Mouse (Mus musculus) T-helper 2 cell (primary cell): Measurements from ENCODE around the gene Samd4b.

Experiments used
- in situ Hi-C: fragments of 300-600 bp; cut with MboI, MseI; formaldehyde crosslinking; loops from one replicate; pipeline ENCODE4 v1.15.1; 2025; ENCODE audit warnings: high pct_unique_total_duplicates

Samd4b gene

DNA sequence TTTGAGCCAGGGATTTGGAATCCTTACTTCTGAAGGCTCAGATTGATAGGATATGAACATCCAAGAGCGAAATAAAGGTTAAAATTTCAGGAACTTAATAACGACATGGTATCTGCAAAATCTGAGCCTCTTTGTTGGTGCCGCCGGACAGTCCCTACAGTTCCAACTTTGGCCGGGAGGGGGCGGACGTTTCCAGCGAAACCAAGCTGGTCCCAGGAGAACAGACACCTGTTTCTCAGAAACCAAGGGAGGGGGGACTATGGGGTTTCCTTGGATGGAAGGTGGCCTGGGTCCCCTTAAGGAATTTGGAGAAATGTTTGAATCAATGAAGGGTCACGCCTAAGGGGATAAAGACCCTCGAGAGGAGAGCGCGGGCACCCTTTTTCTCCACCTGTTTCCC lies 151.5 kb downstream of the Samd4b start:
- in situ Hi-C loops, result no loop called here

DNA sequence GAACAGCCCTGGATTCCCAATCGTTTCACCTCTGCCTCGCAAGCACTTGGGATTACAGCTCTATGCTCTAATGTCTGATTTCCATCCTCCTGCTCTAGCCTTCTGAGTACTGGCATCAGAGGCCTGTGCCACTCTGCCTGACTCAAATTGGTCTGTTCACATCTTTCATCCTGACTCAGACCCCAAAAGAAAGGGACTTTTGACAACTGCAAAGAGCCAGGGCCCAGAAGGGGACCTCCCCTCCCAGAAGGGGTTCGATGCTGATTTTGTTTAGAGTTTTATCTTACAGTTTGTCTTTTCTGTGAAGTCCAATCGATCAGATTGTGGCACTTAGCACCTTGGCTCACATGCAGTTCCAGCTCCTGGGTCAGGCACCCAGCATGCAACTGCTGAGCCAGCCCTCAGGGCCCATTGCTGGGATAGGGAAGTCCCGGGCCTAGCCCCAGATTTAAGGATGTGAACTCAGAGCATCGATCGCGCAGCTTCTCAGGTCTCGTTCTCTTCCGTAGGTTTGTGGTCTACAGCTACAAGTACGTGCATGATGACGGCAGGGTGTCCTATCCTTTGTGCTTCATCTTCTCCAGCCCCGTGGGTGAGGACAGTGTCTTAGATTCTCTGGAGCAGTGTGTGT lies 153.5 kb downstream of the Samd4b start:
- in situ Hi-C loops, result no loop called here

DNA sequence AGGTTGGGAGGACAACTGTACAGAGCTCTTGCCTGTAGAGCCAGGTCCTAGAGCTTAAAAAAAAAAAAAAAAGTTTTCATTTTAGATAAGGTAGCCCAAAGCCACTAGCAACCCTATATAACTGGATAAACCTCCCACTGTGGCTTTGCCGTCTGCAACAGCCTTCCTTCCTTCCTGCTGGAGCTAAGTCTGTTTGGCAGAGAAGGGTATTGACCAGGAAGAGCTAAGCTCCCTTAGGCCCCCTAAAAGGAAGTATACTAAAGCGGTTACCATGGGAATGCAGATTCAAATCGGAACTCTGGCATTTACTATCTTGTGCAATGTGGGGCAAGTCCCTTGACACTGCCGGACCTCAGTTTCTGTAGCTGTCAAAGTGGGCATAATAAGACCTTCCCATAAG lies 155.3 kb downstream of the Samd4b start:
- in situ Hi-C loops, result no loop called here

DNA sequence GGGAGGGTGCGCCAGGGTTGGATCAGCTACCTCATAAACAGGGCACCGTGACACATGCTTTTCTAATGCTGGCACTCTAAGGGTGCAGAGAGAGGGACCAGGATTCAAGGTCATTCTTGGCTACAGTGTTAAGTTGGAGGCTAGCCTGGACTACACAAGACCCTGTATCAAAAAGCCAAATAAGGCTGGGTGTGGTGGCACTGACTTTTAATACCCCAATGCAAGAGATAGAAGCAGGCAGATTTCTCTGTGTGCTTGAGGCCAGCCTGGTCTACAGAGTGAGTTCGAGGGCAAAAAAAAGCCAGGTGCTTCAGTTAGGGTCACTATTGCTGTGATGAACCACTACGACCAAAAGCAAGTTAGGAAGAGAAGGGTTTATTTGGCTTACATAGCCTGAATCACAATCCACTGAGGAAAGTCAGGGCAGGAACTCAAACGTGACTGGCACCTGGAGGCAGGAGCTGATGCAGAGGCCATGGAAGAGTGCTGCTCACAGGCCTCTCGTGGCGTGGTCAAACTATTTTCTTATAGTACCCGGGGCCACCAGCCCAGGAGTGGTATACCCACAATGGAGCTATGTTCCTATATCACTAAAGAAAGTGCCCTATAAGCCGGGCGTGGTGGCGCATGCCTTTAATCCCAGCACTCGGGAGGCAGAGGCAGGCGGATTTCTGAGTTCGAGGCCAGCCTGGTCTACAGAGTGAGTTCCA lies 156.0 kb downstream of the Samd4b start:
- in situ Hi-C loops, result no loop called here

DNA sequence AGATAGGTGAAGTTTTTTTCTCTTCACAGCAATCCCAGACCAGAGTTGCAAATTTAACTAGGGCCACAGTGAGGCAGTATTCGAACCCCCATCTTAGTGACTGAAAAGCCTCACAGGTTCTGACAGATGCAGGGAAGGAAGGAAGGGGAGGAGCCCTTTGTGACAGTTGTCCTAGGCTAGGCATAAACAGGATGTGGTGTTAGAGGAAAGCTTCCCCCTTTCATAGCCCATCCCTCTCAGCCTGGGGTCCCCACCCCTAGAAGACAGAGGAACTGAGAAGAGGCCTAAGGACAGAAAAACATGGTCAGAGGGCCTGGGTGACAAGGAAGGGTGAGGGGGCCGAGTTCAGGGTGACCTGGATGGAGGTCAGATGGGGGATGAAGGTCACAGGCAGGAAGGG lies 157.2 kb downstream of the Samd4b start:
- in situ Hi-C loops, result no loop called here

DNA sequence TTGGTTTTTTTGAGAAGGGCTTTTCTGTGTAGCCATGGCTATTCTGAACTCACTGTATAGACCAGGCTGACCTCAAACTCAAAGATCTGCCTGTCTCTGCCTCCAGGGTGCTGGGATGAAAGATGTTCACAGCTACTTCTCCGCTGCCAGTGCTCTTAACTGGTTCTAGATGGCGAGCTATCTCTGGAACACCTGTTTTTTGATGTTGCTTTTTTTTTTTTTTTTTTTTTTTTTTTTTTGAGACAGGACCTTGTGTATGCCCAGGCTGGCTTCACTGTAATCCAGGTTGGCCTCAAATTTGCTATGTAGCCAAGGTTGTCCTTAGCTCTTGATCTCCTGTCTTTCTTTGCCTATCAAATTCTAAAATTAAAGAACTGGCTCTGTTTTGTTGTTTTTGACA lies 159.2 kb downstream of the Samd4b start:
- in situ Hi-C loops, result no loop called here

DNA sequence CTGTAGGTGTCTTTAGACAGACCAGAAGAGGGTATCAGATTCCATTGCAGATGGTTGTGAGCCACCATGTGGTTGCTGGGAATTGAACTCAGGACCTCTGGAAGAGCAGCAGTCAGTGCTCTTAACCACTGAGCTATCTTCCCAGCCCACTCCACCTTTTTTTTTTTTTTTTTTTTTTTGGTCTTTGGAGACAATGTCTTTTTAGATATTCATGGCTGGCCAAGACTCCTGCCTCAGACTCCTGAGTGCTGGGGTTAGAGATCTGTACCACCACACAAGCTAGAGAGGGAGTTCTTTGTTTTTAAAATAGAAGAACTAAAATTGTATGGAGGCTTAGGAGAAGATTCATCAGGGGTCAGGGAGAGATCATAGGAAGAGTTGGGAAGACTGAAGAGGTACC lies 160.0 kb downstream of the Samd4b start:
- in situ Hi-C loops, result no loop called here

DNA sequence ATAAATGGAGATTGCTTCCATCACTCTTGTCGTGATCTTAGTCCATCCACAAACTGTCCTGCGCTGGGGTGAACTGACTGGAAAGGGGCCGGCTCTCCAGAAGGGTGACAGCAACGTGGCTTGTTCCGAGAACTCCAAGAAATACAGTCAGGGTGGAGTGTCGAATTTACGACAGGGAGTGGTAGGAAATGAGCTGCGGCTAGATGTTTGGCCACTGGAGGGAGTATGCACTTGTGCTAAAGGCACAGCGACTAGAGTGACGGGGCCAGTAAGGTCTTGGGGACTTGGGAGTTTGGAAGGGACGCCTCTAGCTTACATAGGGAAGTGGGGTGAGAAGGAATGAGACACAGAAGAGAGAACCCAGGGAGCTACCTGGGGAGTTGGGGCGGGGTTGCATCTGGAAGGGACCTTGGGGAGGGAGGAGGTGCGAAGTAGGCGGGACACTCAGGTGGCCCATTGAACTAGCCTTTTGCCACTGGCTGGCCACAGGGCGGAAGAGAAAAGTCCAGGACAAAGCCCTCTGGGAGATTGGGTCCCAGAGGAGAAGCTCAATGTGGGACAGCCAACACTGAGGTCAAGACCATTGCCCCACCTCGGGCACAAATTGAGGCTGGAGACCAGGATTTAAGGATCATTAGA lies 160.9 kb downstream of the Samd4b start, which contains the start of gene Gmfg:
Gmfg (plus strand) TSS at position 516 of the 639 bp plus-strand sequence.
- in situ Hi-C loops, result no loop called here

DNA sequence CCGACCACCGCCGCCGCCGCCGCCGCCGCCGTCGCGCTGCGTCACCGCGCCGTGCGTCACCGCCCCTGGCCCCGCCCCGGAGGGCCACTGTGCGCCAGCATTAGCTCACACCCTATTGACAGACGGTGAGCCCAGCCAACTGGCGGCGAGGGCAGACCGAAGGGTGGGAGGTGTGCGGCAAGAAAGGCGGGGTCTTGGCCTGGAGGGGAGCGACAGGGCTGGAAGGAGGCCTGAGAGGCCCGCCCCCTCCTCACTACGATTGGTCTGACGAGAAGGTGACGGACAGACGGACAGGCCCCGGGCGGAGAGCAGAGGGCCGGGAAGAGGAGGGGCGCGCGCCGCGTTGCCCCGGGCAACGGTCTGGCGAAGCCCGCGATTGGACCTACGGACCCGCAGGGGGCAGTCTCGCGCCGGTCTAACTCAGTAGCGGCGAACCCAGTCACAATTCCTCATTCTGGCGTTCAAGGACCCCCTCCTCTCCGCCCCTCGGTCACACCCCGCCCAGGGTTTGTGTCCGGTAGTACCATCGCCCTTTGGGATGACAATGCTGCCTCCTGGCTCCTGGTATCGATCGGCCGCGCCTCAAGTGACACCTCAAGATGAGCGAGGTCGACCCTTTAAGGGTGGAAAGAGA lies 161.6 kb downstream of the Samd4b start:
- in situ Hi-C loops, result no loop called here

DNA sequence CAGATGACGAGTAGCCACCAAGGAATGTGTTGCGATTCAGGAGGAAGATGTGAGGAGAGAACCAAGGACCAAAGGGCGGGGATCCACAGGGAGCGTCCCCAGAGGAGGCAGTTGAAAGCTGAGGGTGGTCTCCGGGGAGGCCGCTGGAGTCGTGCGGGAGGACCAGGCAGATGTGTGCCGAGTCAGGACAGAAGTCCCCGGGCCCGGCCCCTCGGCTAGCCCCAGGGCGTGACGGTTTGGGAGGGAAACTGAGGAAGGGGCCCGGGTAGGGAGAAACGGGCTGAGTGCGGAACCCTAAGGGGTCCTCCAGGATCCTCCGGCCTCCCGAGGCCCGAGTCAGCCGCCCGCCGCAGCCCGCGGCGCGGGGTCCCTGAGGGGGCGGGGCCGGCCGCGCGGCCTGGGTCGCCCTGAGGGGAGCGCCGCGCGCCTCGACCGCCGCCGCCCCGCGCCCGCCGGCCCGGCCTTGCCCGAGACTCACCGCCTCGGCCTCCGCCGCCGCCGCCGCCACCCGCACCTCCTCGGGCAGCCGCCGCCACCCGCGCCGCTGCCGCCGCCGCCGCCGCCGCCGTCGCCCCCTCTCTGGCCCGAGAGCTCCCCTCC lies 162.2 kb downstream of the Samd4b start:
- in situ Hi-C loops, result no loop called here

DNA sequence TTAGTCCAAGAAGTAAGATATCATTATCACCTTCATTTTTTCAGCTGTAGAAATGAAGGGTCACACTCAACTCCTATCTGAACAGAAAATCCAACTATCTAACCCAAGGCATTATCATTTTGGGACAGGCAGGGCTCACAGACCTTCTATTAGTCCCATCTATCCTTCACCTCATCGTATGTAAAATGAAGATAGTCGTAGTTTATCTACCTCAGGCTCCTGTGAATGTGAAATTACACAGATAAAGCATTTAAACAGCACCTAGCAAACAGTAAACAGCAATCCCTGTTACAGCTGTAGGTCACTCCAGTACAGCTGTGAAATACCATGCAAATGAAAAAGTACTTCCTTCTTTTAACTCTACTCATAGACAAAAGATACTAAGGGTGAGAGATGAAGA lies 165.7 kb downstream of the Samd4b start:
- in situ Hi-C loops, result no loop called here

DNA sequence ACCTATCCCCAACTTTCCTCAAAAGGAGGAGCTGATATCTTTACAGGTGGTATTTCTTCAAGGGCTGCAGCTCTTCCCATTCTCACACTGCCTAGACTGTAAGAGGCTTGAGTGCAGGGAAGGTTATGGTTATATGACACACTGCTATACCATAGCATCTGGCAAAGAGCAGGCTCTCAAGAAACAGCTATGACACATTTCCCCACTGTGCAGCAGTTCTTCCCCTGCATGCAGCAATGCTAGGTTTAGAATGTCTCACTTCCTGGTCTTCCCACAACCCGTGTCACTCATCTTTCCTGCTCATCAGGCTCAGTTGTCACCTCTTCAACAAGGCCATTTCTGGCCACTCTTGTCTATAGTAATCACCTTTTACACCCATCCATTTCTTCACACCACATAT lies 167.4 kb downstream of the Samd4b start:
- in situ Hi-C loops, result no loop called here

DNA sequence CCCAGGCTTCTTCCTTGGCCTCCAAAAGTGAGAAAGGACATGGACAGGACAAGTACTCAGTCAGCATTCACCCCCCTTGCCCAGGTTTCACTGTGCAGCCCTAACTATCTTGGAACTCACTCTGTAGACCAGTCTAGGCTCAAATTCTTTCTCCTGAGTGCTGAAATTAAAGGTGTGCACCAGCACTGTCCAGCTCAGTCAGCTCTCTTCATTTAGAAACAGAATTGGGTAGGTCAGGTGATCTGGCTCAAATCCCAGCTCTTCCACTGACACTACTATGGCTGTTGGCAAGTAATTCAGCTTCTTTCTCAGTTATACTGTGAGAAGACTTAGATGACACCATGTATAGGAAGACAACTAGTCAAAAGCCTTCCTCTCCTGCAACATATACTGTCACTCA lies 170.2 kb downstream of the Samd4b start:
- in situ Hi-C loops, result no loop called here

DNA sequence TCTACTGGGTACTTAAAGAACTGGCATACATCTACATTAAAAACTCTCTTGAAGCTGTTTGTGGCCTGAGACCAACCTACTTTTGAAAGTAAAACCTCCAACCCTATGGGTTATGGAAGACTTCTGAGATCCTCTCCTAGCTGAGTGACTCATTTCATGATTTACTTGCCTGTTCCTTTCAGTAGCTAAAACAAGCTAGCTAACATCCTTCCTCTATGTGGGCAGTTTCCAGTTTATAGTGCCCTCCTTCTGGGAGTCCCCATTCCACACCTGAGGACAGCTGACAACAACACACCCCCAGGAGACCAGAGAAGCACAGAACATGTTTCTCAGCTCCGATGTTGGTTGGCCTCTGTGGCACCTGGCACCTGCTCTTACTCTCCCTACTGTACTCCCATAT lies 174.9 kb downstream of the Samd4b start:
- in situ Hi-C loops, result no loop called here

DNA sequence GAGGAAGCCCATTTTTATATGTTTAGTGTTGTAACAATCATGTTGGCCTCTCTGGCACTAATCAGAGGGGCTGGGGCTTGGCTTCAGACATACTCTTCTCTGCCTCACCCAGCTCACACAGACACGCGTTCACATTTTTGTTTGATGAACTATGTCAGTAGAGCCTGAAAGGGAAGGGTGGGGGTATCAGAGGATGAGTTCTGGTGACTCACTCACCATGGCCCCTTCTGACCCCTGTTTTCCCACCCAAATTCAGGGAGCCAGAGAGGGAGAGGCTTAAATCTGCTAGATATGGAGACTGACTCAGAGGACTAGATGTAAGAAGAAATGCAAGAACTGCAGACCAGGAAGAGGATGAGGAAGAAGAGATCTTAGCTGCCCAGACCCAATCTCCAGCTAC lies 178.5 kb downstream of the Samd4b start:
- in situ Hi-C loops, result no loop called here

DNA sequence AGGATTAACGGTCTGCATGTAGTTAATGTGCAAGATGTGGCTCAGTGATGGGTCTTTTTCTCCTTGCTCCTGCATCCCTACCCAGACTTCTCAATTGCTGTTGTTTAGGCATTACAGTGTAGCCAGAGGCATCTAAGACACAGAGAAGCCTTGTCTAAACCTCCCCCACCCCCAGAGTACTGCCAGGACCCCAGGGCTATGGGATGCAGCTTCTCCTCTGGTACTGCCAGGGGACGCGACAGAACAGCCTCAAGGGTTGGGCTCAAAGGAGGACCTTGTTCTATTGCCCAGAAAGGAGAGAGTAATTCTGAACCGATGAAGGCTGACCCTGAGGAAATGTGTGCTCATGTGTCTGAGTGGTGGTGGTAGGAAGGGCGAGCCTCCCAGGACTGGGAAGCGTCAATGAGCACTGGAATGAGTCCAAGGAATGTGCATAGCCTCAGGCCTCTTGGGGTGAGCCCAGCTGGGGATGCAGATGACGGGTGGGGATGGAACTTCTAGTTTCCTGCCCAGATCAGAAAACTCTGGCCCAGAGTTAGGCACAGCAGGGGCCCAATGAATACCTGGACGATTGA lies 179.8 kb downstream of the Samd4b start:
- in situ Hi-C loops, result no loop called here

DNA sequence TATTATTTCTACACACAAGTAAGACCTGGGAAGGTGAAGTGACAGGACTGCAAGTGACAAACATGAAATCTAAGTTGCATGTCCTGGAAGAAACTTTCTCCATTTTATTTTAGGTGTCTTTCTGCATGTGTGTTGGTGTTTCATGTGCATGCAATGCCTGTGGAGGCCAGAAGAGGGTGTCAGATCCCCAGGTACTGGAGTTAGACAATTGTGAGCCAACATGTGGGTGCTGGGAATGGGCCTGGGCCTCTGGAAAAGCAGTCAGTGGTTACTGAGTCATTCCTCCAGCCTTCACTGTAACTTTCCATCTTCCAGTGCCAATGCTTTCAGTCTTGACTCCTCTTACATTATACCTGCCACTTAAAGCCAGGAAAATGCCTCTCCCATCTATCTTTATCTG lies 180.6 kb downstream of the Samd4b start:
- in situ Hi-C loops, result no loop called here

DNA sequence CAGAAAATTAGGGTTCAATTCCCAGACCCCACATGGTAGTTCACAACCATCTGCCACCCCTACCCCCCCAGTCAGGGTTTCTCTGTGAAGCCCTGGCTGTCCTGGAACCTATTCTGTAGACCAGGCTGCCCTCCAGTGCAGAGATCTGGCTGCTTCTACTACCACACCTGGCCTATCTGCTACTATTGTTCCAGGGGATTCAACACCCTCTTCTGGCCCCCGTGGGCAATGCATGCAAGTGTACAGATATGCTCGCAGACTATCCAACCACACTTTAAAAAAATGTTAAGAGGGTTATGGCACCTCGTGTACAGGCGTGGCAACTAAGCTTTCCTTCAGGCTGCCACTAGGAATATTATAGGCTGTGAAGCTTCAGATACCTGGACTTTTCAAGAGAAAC lies 185.1 kb downstream of the Samd4b start:
- in situ Hi-C loops, result no loop called here

DNA sequence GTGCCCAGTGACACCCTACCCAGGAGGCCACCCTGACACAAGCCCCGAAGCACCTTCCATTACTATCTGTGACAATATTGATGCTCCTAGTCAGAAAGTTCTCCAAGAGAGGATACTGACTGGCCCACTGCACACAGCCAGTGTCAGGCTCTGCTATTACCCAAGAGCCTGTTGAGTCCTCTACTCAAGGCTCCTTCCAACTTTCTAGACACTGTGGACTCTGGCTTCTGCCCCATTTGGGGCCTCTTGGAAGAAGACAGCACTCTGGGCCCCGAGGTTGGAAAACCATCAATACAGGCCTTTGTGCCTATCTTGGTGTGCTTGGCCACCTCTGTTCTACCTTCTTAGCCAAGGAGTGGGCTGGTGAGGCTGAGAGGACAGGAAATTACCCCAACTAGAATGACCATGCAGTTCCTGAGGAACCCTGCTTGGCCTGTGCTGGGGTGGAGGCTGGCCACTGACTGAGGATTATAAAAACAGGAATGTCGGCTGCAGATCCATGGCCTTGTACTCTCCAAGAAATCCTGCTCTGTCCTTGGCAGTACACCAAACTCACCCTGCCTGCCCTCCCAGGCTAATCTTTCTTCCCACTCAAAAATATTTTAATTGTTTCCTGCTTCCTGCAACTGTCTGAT lies 187.0 kb downstream of the Samd4b start:
- in situ Hi-C loops, result no loop called here

DNA sequence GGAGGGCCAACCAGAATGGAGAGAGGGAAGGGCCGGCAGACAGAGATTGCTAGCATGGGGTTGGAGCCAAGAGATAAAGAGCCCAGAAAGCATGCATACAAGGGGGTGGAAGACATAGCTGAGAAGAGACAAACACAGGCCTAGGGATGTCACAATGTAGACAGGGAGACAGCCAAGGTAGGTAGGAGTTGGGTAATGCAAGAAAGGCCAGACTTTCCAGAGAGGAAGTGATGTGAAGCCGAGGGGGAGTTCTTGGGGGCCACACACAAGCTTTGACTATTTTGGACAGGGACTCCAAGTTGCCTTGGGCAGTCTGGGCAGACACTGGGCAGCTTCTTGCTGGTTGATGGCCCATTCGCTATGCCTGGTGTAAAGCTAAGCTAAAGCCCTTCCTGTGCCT lies 196.0 kb downstream of the Samd4b start:
- in situ Hi-C loops, result no loop called here

DNA sequence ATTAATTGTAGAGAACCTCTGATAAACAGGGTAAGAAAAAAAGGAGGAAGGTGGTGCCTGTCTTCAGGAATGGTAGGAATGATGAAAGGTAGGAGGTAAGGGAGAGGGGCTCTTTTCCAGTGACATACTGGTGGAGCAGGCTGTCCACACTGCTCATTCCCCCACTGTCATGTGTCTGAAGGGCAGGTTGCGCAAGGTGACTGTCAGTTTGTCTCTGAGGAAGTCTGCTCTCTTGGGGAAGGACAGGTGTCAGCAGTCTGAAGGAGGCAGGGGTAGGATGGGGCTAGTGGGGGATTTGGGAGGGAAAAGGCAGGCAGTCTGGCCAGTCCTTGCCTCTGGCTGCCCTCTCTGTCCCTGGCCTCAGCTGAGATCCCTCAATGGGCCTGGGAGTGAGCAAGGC lies 196.9 kb downstream of the Samd4b start:
- in situ Hi-C loops, result no loop called here
